Mouse (Mus musculus) intestine, embryonic 15.5 days (tissue): ENCODE measurements around the gene Tm9sf1. TPM values are rescaled to one million over a fixed set of nuclear protein-coding genes. Genes with fewer than 3 reads are reported as not detected.
A peak's percentile ranks its signal among the peaks of the same experiment; 100 is the strongest.

Source experiments
- ATAC-seq: fragments of 200-750 bp; cut with Nextera tagmentation; 2 replicates; pipeline ENCODE4 v1.8.0; 2017; ENCODE audit warnings: moderate TSS enrichment, moderate library complexity
- H3K27ac ChIP-seq: fragments of 300-500 bp; sonication (generic); 2 replicates; pipeline ENCODE4 v1.5.1; 2015; ENCODE audit warnings: mild to moderate bottlenecking, inconsistent platforms
- H3K27me3 ChIP-seq: fragments of 300-500 bp; sonication (generic); replicated peaks from 2 replicates; pipeline ENCODE4 v1.6.1; 2015; ENCODE audit warnings: inconsistent platforms
- H3K36me3 ChIP-seq: fragments of 300-500 bp; sonication (generic); 2 replicates; pipeline ENCODE4 v1.6.1; 2015; ENCODE audit warnings: inconsistent platforms
- H3K4me1 ChIP-seq: fragments of 300-500 bp; sonication (generic); replicated peaks from 2 replicates; pipeline ENCODE4 v1.6.1; 2015; ENCODE audit warnings: inconsistent platforms
- H3K4me2 ChIP-seq: fragments of 300-500 bp; sonication (generic); replicated peaks from 2 replicates; pipeline ENCODE4 v1.6.1; 2015; ENCODE audit warnings: mild to moderate bottlenecking, inconsistent platforms
- H3K4me3 ChIP-seq: fragments of 300-500 bp; sonication (generic); replicated peaks from 2 replicates; pipeline ENCODE4 v1.5.1; 2015; ENCODE audit warnings: inconsistent platforms
- H3K9ac ChIP-seq: fragments of 300-500 bp; sonication (generic); 2 replicates; pipeline ENCODE4 v1.6.1; 2015; ENCODE audit warnings: inconsistent platforms
- H3K9me3 ChIP-seq: fragments of 300-500 bp; sonication (generic); 2 replicates; pipeline ENCODE4 v1.6.1; 2016; ENCODE audit warnings: inconsistent platforms
- WGBS: fragments of 180-500 bp; shearing (Covaris S2); methylation state at CpG from one replicate; pipeline ENCODE4 v1.1.7; 2015; 5-methylcytosine and 5-hydroxymethylcytosine counted together
- polyA plus RNA-seq: library from polyadenylated mRNA; unstranded; fragments of >200 nt; fragmentation: Nextera tagmentation; extraction: Ambion mirVana; gene quantifications from 2 replicates; pipeline ENCODE4 v1.2.1, GENCODE M21; 2015

Gene Tm9sf1
- polyA plus RNA-seq, 1 experiment from 2014 or later: 119 TPM

DNA sequence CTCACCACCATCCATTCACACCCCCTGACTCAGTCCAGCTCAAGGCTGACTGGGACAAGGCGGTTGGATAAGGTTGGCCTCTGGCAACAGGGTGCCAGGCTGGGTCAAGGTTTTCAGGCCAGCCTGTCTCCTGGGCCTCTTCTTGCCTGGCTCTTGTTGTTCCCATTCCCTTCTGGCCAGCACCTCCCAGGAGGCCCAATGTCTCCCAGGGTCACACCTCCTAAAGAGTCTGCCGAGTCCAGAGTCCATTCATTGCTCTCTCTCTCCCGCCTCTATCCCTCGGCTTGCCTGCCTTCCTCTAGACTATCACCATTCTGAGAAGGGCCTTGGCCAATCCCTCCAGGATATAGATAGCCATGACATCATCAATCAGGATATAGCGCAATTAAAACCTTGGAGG lies 14.4 kb upstream of the Tm9sf1 start:
- 63% methylated on average over 5 of the region's 5 CpGs for WGBS
- peak overlapping the region; percentile 54; the same call in 1 of the 2 replicates for H3K27ac ChIP-seq
- no peaks in the 10 kb centered on the region for H3K27me3 ChIP-seq
- peaks cover 5% of the 10 kb centered on the region; the same call in 1 of the 2 replicates for H3K36me3 ChIP-seq
- no peaks in the 10 kb centered on the region for H3K9me3 ChIP-seq
- no peak overlapping the region for H3K9ac ChIP-seq
- peak; percentile 89 for ATAC-seq
- H3K4me3 ChIP-seq: no peak overlapping the region
- peaks cover 4% of the 10 kb centered on the region; the same call in 1 of the 2 replicates for H3K4me1 ChIP-seq
- H3K4me2 ChIP-seq: 0 out of 2 replicates have a peak overlapping the region, but pooled peaks have one; percentile 9

DNA sequence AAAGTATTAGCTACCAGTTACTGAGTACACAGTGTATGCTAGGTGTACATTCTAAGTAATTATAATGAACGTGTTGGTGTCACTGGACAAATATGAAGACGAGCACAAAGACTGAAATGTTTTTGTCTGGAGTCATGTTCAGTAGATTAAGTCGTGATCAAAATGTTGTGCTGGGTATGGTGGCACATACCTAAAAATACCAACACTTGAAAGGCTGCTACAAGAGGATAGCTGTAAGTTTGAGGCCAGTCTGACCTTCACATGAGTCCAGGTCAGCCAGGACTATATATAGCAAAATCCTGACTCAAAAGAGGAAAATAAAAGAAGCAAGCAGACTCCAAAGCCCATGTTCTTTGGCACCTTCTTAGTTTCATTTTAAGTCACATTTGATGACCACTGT lies 13.3 kb upstream of the Tm9sf1 start:
- no peak overlapping the region for H3K27ac ChIP-seq
- H3K9ac ChIP-seq: no peak overlapping the region
- no peaks in the 10 kb centered on the region for H3K27me3 ChIP-seq
- H3K4me3 ChIP-seq: no peak overlapping the region
- no peak for ATAC-seq
- 84% methylated on average over 3 of the region's 3 CpGs for WGBS
- 0 out of 2 replicates have a peak, but pooled peaks cover under 1% of the 10 kb centered on the region for H3K36me3 ChIP-seq
- no peak overlapping the region for H3K4me2 ChIP-seq
- H3K9me3 ChIP-seq: no peaks in the 10 kb centered on the region
- H3K4me1 ChIP-seq: peaks cover 4% of the 10 kb centered on the region; the same call in 1 of the 2 replicates

DNA sequence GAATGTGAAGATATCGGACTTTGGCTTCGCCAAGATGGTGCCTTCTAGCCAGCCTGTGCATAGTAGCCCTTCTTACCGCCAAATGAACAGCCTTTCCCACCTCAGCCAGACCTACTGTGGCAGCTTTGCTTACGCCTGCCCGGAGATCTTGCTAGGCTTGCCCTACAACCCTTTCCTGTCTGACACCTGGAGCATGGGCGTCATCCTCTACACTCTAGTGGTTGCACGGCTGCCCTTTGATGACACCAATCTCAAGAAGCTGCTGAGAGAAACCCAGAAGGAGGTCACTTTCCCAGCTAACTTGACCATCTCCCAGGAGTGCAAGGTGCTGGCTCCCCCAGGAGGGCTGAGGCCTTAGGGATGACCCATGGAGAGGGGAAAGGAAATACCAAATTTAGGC lies 7.9 kb upstream of the Tm9sf1 start:
- Histone ChIP-seq H3K4me2 (no peak overlapping the region), H3K9ac (no peak overlapping the region), H3K27me3 (no peaks in the 10 kb centered on the region), H3K27ac (no peak overlapping the region), H3K4me1 (no peaks in the 10 kb centered on the region), H3K9me3 (no peaks in the 10 kb centered on the region), H3K4me3 (no peak overlapping the region), H3K36me3 (no peaks in the 10 kb centered on the region)
- ATAC-seq: no peak
- WGBS: 87% methylated on average over 7 of the region's 7 CpGs

DNA sequence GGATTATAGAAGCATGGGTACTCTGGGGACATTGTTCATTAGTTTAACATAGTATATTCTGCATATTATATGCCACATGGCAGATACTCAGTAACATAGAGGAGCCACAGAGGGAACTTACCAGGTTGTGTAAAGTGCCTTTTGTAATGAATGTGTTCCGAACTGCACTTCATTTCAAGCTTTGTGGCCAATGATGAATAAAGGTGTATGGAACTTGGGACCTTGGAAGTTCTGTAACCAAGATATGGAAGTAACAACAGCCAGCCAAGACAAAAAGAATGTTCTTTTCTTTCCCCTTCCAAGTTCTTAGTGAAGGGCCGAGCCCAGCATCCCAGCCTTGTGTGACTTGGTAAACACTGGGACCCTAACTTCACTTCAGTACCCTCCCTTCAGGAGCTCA lies 6.3 kb upstream of the Tm9sf1 start, which contains the start of gene Tssk4:
TSS of gene Tssk4 (plus strand) at position 301 of the 400 bp plus-strand sequence.
- Histone ChIP-seq H3K36me3 (no peaks in the 10 kb centered on the region), H3K4me1 (peaks cover 5% of the 10 kb centered on the region; the same call in 1 of the 2 replicates), H3K27me3 (no peaks in the 10 kb centered on the region), H3K27ac (no peak within 1 kb of the TSS), H3K4me2 (no peak within 1 kb of the TSS), H3K9ac (no peak within 1 kb of the TSS), H3K4me3 (no peak within 1 kb of the TSS), H3K9me3 (no peaks in the 10 kb centered on the region)
- WGBS: 95% methylated on average over 2 of the region's 2 CpGs
- ATAC-seq: no peak

- H3K4me3 ChIP-seq: peak overlapping the region; percentile 98
- no peak for ATAC-seq
- WGBS: 14% methylated on average over 17 of the region's 17 CpGs
Observed at GRCm38 (mm10) chr14:55644261-55644888, 769 bp upstream of the Tm9sf1 start.

DNA sequence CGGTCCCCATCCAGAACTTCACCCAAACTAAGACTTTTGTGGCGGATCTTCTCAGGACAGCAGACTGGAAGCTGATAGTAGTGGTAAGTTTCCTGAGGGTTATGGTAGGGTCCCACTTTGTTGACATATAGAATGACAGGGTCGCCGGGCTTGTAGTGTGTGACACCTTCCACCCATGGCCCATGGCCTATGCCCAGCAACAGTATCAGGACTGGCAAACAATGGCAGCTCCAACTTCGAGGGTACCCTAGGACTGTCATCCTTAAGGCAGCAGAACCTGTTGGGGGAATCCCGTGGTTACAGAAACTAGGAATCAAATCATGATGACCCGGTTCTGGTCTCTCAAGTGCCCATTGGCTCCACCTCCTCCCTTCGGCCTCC lies 937 bp downstream of the Tm9sf1 start:
- 18% methylated on average over 8 of the region's 8 CpGs for WGBS
- H3K4me1 ChIP-seq: peaks cover 16% of the 10 kb centered on the region
- peak; percentile 21; the same call in 1 of the 2 replicates for ATAC-seq
- H3K36me3 ChIP-seq: peaks cover 26% of the 10 kb centered on the region
- peak overlapping the region; percentile 99 for H3K9ac ChIP-seq
- H3K9me3 ChIP-seq: no peaks in the 10 kb centered on the region
- peak overlapping the region; percentile 80 for H3K4me2 ChIP-seq
- peak overlapping the region; percentile 97 for H3K27ac ChIP-seq
- no peaks in the 10 kb centered on the region for H3K27me3 ChIP-seq
- peak overlapping the region; percentile 98 for H3K4me3 ChIP-seq

More at GRCm38 (mm10) chr14:55644261-55644888, 769 bp upstream of the Tm9sf1 start:
- Histone ChIP-seq H3K27me3 (no peaks in the 10 kb centered on the region), H3K4me1 (peaks cover 16% of the 10 kb centered on the region), H3K36me3 (peaks cover 15% of the 10 kb centered on the region), H3K9ac (peak overlapping the region; percentile 99), H3K4me2 (peak overlapping the region; percentile 80), H3K27ac (peak overlapping the region; percentile 97), H3K9me3 (no peaks in the 10 kb centered on the region)

DNA sequence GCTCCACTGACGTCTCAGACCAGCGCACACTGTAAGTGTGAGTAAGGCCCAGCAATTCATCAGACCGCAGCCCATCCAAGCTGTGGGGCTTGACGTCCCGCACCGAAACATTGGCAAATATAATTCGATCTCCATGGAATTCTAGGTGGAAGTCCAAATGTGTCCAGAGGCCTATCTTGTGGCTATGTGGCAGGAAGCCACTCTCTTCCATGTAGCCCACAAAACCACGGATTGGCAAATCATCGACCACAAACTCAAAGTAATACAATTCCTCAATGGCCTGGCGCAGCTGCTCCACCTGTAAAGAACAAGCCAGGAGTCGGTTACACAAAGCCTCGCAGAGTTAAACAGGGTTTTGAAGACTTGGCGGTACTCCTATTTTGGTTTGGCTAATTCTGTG lies 2.3 kb downstream of the Tm9sf1 start:
- no peak overlapping the region for H3K9ac ChIP-seq
- H3K4me2 ChIP-seq: no peak overlapping the region
- no peaks in the 10 kb centered on the region for H3K27me3 ChIP-seq
- H3K27ac ChIP-seq: no peak overlapping the region
- no peak for ATAC-seq
- WGBS: 94% methylated on average over 13 of the region's 13 CpGs
- H3K4me1 ChIP-seq: peaks cover 16% of the 10 kb centered on the region
- no peaks in the 10 kb centered on the region for H3K9me3 ChIP-seq
- no peak overlapping the region for H3K4me3 ChIP-seq
- H3K36me3 ChIP-seq: peaks cover 36% of the 10 kb centered on the region

- no peak overlapping the region for H3K4me2 ChIP-seq
- no peak for ATAC-seq
- WGBS: 98% methylated on average over 14 of the region's 14 CpGs
Observed at GRCm38 (mm10) chr14:55640816-55641215, 2.8 kb downstream of the Tm9sf1 start.

DNA sequence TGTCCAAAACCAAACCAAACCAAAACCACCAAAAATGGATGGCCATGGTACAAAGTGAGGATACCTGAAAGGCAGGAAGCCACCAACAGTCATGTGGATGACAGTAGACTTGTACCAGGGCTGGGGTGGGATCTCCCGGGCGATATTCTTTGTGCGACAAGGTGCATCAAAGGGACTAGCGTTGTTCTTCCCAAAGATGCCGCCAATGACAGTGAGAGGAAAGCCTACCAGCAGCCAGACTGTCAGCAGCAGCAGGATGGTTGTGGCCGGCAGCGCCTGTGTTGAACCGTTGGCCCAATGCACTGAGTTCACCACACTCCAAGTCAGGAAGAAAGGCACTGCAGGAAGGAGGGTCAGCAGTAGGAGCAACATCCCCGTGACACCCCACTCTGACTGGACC lies 5.8 kb downstream of the Tm9sf1 start, which contains the start of gene Gm49378:
TSS of gene Gm49378 (minus strand) at position 101 of the 400 bp plus-strand sequence.
- Histone ChIP-seq H3K27me3 (no peaks in the 10 kb centered on the region), H3K4me3 (no peak within 1 kb of the TSS), H3K4me1 (peaks cover 6% of the 10 kb centered on the region), H3K9ac (no peak within 1 kb of the TSS), H3K36me3 (peaks cover 47% of the 10 kb centered on the region), H3K27ac (no peak within 1 kb of the TSS), H3K9me3 (no peaks in the 10 kb centered on the region), H3K4me2 (no peak within 1 kb of the TSS)
- WGBS: 94% methylated on average over 9 of the region's 9 CpGs
- ATAC-seq: no peak

More at GRCm38 (mm10) chr14:55640816-55641215, 2.8 kb downstream of the Tm9sf1 start:
- Histone ChIP-seq H3K4me1 (peaks cover 16% of the 10 kb centered on the region), H3K27me3 (no peaks in the 10 kb centered on the region), H3K27ac (0 out of 2 replicates have a peak overlapping the region, but pooled peaks have one; percentile 17), H3K9ac (no peak overlapping the region), H3K4me3 (no peak overlapping the region), H3K36me3 (peaks cover 37% of the 10 kb centered on the region), H3K9me3 (no peaks in the 10 kb centered on the region)

GRCm38 (mm10) chr14:55635523-55636007 lies 8.0 kb downstream of the Tm9sf1 start, which contains the start of gene Ipo4:
Ipo4 (minus strand) TSS chr14:55635957.
- Histone ChIP-seq H3K9me3 (no peaks in the 10 kb centered on the region), H3K4me2 (peak within 1 kb of the TSS; percentile 94), H3K4me1 (no peaks in the 10 kb centered on the region), H3K27ac (peak within 1 kb of the TSS; percentile 60), H3K27me3 (no peaks in the 10 kb centered on the region), H3K36me3 (peaks cover 59% of the 10 kb centered on the region), H3K9ac (peak within 1 kb of the TSS; percentile 58), H3K4me3 (peak within 1 kb of the TSS; percentile 63)
- peak; percentile 93 for ATAC-seq
- WGBS: 1% methylated on average over 33 of the region's 33 CpGs

- Histone ChIP-seq H3K4me3 (peak overlapping the region; percentile 63), H3K9me3 (no peaks in the 10 kb centered on the region), H3K4me2 (peak overlapping the region; percentile 94), H3K27me3 (no peaks in the 10 kb centered on the region), H3K9ac (peak overlapping the region; percentile 58), H3K36me3 (peaks cover 60% of the 10 kb centered on the region), H3K27ac (peak overlapping the region; percentile 60), H3K4me1 (no peaks in the 10 kb centered on the region)
- peak; percentile 67 for ATAC-seq
- 3% methylated on average over 23 of the region's 23 CpGs for WGBS
Observed at GRCm38 (mm10) chr14:55634874-55635522, 8.6 kb downstream of the Tm9sf1 start.

DNA sequence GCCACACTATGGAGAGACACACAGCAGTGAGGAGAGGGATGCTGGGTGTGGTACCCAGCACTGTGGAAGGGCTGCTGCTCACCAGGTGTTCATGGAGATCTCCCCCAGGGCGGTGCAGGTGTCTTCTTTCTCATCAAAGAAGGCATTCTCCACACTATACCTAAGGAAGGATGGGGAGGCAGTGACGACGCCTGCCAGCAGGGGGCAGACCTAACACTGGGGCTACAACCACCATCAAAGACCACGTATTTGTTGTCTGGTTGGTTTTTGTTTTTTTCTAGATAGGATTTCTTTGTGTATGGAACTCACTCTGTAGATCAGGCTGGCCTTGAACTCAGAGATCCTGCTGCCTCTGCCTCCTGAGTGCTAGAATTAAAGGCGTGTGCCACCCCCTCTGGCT lies 14.3 kb downstream of the Tm9sf1 start:
- H3K27me3 ChIP-seq: no peaks in the 10 kb centered on the region
- H3K4me1 ChIP-seq: no peaks in the 10 kb centered on the region
- 55% methylated on average over 5 of the region's 5 CpGs for WGBS
- no peak overlapping the region for H3K4me2 ChIP-seq
- no peak; the same call in 1 of the 2 replicates for ATAC-seq
- H3K9me3 ChIP-seq: no peaks in the 10 kb centered on the region
- H3K4me3 ChIP-seq: no peak overlapping the region
- H3K27ac ChIP-seq: no peak overlapping the region
- H3K36me3 ChIP-seq: peaks cover 74% of the 10 kb centered on the region
- H3K9ac ChIP-seq: no peak overlapping the region
